Mouse (Mus musculus) embryonic facial prominence, embryonic 14.5 days (tissue): ENCODE measurements around the gene Eaf1. TPM values are rescaled to one million over a fixed set of nuclear protein-coding genes. Genes with fewer than 3 reads are reported as not detected.
A peak's percentile ranks its signal among the peaks of the same experiment; 100 is the strongest.

Experiments used
- ATAC-seq: fragments of 200-750 bp; cut with Nextera tagmentation; 2 replicates; pipeline ENCODE4 v1.8.0; 2017; ENCODE audit warnings: low read depth, moderate number of reproducible peaks, moderate TSS enrichment
- DNase-seq: peaks from one replicate; pipeline ENCODE4 v3.0.0-alpha.2; 2015; ENCODE audit warnings: low spot score
- H3K27ac ChIP-seq: fragments of 300-500 bp; sonication (generic); replicated peaks from 2 replicates; pipeline ENCODE4 v1.5.1; 2014; ENCODE audit warnings: low read depth, mild to moderate bottlenecking, low read length, moderate library complexity
- H3K27me3 ChIP-seq: fragments of 300-500 bp; sonication (generic); replicated peaks from 2 replicates; pipeline ENCODE4 v1.6.1; 2014; ENCODE audit warnings: low read length; ENCODE audit not compliant: control insufficient read depth, insufficient read depth
- H3K36me3 ChIP-seq: fragments of 300-500 bp; sonication (generic); 2 replicates; pipeline ENCODE4 v1.6.1; 2014; ENCODE audit warnings: low read length, mixed read lengths; ENCODE audit not compliant: control insufficient read depth, insufficient read depth
- H3K4me1 ChIP-seq: fragments of 300-500 bp; sonication (generic); 2 replicates; pipeline ENCODE4 v1.6.1; 2014; ENCODE audit warnings: antibody characterized with exemption, low read length; ENCODE audit not compliant: control insufficient read depth, insufficient read depth
- H3K4me2 ChIP-seq: fragments of 300-500 bp; sonication (generic); 2 replicates; pipeline ENCODE4 v1.6.1; 2014; ENCODE audit warnings: low read depth, mild to moderate bottlenecking, low read length, moderate library complexity, mixed read lengths
- H3K4me3 ChIP-seq: fragments of 300-500 bp; sonication (generic); 2 replicates; pipeline ENCODE4 v1.5.1; 2014; ENCODE audit warnings: low read depth, mild to moderate bottlenecking, low read length
- H3K9ac ChIP-seq: fragments of 300-500 bp; sonication (generic); 2 replicates; pipeline ENCODE4 v1.6.1; 2014; ENCODE audit warnings: low read depth, mild to moderate bottlenecking, low read length, moderate library complexity, mixed read lengths
- H3K9me3 ChIP-seq: fragments of 300-500 bp; sonication (generic); 2 replicates; pipeline ENCODE4 v1.6.1; 2016; ENCODE audit warnings: low read length; ENCODE audit not compliant: control insufficient read depth
- WGBS: fragments of 180-500 bp; shearing (Covaris S2); extraction: QIAGEN DNeasy Blood & Tissue Kit; methylation state at CpG from one replicate; pipeline ENCODE4 v1.1.7; 2014; 5-methylcytosine and 5-hydroxymethylcytosine counted together
- polyA plus RNA-seq: library from polyadenylated mRNA; unstranded; fragments of >200 nt; fragmentation: Nextera tagmentation; extraction: Ambion mirVana; gene quantifications from 2 replicates; pipeline ENCODE4 v1.2.1, GENCODE M21; 2014

The Eaf1 gene
- polyA plus RNA-seq, 1 experiment from 2014 or later, result 22.6 TPM

DNA sequence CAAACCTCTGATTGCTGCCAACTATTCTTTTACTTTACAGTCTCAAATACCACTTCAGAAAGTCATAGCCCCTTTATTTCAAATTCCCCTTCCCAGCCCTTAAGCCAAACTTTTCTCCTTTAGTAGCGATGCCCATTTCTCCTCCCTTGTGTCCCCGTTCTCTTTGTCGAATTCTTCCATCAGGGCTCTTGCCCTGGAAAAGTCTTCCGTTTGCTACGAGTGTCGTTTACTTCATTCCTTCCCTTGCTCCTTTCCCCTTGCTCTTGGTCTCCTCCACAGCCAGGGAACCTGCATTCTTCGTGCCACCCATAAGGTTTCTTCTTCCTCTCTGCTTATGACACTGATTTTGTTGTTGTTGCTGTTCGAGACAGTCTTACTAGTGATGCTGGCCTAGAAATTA is 1.3 kb downstream of the Eaf1 start:
- peak overlapping the region; percentile 88 for H3K27ac ChIP-seq
- H3K4me3 ChIP-seq, result peak overlapping the region; percentile 91
- ATAC-seq (no peak), DNase-seq (no peak)
- peaks cover 22% of the 10 kb centered on the region for H3K4me1 ChIP-seq
- no peaks in the 10 kb centered on the region for H3K27me3 ChIP-seq
- no peaks in the 10 kb centered on the region for H3K9me3 ChIP-seq
- WGBS, result 2% methylated on average over 8 of the region's 8 CpGs
- H3K9ac ChIP-seq, result peak overlapping the region; percentile 94
- peak overlapping the region; percentile 95 for H3K4me2 ChIP-seq
- H3K36me3 ChIP-seq, result peaks cover 38% of the 10 kb centered on the region

DNA sequence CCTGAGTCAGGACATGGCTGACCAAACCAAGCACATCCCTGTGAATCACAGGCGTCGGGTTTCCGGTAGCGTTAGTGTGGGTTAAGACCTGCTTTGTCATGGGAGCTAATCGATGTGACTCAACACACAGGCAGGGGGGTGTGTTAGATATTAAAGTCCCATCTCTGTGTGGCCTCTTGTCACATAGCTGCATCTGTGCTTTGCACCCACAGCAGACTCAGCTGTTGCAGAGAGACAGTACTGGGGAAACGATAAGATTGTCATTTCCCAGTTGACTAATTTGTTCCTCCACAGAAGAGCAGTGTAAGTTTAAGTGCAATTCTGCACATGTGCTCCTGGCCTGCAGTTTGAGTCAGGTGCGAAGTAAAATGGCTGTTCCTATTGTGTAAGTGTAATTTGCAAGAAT is 2.0 kb downstream of the Eaf1 start:
- Histone ChIP-seq H3K4me3 (peak overlapping the region; percentile 91), H3K4me2 (peak overlapping the region; percentile 95), H3K4me1 (peaks cover 22% of the 10 kb centered on the region), H3K27me3 (no peaks in the 10 kb centered on the region), H3K36me3 (peaks cover 44% of the 10 kb centered on the region), H3K27ac (peak overlapping the region; percentile 88; the same call in 1 of the 2 replicates), H3K9me3 (no peaks in the 10 kb centered on the region), H3K9ac (peak overlapping the region; percentile 94)
- ATAC-seq, result no peak
- WGBS, result 29% methylated on average over 7 of the region's 7 CpGs
- no peak for DNase-seq

DNA sequence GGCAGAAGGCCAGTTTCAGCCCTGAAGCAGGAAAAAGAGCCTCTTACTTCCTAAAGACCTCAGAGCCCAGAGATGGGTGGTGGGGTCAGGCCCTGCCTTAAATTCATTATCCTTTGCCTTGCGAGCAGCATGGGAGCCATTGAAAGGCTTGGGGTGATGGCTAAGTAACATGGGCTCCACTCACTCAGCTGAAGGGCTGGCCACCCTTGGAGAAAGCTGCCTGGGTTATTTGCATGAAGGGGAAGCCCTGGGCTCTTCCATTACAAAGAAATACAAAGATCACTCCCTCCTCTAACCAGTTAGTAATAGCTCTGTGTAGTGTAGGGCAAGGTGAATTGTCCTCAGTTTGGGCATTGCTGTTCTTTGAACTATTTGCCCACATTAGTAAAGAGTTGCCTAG is 5.3 kb downstream of the Eaf1 start:
- no peak for ATAC-seq
- 80% methylated on average over 1 of the region's 1 CpGs for WGBS

DNA sequence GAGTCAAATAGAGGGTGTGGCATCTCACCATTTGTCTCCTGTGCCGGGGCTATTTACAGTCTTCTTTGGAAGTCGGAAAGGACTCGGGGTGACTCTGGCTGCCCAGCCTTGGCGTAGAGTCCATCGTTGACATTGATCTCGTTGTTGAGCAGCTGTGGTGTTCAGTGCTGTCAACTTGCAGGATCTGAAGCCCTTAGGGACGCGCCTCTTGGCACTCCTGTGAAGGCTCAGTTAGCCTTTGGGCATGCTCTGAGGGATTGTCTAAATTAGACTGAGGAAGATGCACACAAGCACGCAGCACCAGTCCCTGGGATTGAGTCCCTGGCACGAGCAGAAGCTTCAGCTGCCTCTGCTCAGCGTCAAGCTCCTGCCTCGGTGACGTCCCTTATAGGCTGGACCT is 9.2 kb downstream of the Eaf1 start:
- 92% methylated on average over 13 of the region's 13 CpGs for WGBS
- H3K4me3 ChIP-seq, result no peak overlapping the region
- H3K4me2 ChIP-seq, result no peak overlapping the region
- H3K36me3 ChIP-seq, result peaks cover 95% of the 10 kb centered on the region
- no peaks in the 10 kb centered on the region for H3K4me1 ChIP-seq
- H3K27ac ChIP-seq, result no peak overlapping the region
- no peak for ATAC-seq
- no peak for DNase-seq
- H3K9ac ChIP-seq, result no peak overlapping the region
- no peaks in the 10 kb centered on the region for H3K9me3 ChIP-seq
- no peaks in the 10 kb centered on the region for H3K27me3 ChIP-seq

More for the DNA sequence above, 5.3 kb downstream of the Eaf1 start:
- DNase-seq, result no peak
- Histone ChIP-seq H3K27me3 (no peaks in the 10 kb centered on the region), H3K4me3 (no peak overlapping the region), H3K4me2 (no peak overlapping the region), H3K9me3 (no peaks in the 10 kb centered on the region), H3K36me3 (peaks cover 58% of the 10 kb centered on the region), H3K27ac (no peak overlapping the region), H3K4me1 (peaks cover 10% of the 10 kb centered on the region), H3K9ac (no peak overlapping the region)

DNA sequence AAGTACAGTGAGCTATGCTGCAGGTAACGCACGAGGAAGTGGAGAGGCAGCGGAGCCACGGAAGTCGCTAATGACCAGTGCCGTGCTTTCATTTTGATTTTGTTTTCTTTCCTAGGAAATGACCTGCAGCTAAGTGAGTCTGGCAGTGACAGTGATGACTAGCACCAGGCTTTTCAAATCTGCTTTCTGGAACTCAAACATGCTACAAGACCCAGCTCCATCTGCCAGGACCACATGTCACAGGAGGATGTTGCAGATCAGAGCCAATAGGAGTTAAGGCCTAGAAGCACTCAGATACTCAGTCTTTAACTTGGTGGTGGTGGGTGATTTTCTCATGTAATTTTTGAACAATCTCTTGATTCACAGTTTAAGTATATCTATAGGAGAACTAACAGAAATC is 12.3 kb downstream of the Eaf1 start:
- ATAC-seq (no peak), DNase-seq (no peak)
- Histone ChIP-seq H3K27me3 (no peaks in the 10 kb centered on the region), H3K4me3 (no peak overlapping the region), H3K4me1 (no peaks in the 10 kb centered on the region), H3K9me3 (no peaks in the 10 kb centered on the region), H3K36me3 (peaks cover 89% of the 10 kb centered on the region), H3K4me2 (no peak overlapping the region), H3K9ac (no peak overlapping the region), H3K27ac (no peak overlapping the region)
- 95% methylated on average over 6 of the region's 6 CpGs for WGBS

DNA sequence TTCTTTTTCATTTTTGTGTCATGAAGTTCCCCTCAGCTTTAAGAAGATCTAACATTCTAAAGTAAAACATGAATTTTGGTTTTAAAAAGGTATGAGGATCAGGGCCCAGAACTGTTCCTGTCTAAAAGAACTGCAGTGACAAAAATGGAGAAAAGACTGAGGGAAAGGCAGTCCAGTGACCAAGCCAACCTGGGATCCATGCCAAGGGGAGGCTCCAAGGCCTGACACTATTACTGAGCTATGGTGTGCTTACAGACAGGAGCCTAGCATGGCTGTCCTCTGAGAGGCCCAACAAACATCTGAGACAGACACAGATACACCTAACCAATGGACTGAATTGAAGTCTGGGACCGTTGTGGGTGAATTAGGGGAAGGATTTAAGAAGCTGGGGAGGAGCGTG is 15.7 kb downstream of the Eaf1 start:
- no peaks in the 10 kb centered on the region for H3K27me3 ChIP-seq
- H3K4me1 ChIP-seq, result no peaks in the 10 kb centered on the region
- ATAC-seq (no peak), DNase-seq (no peak)
- H3K9ac ChIP-seq, result no peak overlapping the region
- peaks cover 54% of the 10 kb centered on the region for H3K36me3 ChIP-seq
- no peak overlapping the region for H3K27ac ChIP-seq
- H3K4me3 ChIP-seq, result no peak overlapping the region
- no peak overlapping the region for H3K4me2 ChIP-seq
- 0 out of 2 replicates have a peak, but pooled peaks cover 8% of the 10 kb centered on the region for H3K9me3 ChIP-seq
- WGBS, result 92% methylated on average over 2 of the region's 2 CpGs

DNA sequence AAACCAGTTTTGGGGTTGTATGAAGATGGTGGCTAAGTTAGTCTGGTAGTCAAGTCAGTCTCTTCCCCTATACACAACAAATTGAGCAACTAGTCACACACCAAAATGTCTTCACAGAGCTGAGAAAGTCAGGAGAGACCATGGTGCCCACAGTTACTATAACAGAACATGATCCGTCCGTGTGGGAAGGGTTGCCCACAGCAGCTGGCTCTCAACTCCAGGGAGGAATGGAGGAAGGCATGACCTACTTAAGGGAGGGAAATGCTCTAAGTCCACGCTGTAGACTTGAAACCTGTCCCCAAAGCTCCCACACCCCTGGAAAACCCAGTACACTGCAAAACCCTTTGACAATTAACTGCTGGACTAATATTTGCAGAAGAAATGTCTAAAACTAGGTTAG is 16.1 kb downstream of the Eaf1 start:
- Histone ChIP-seq H3K9me3 (0 out of 2 replicates have a peak, but pooled peaks cover 8% of the 10 kb centered on the region), H3K9ac (no peak overlapping the region), H3K4me2 (no peak overlapping the region), H3K27me3 (no peaks in the 10 kb centered on the region), H3K27ac (no peak overlapping the region), H3K4me3 (no peak overlapping the region), H3K4me1 (no peaks in the 10 kb centered on the region), H3K36me3 (peaks cover 50% of the 10 kb centered on the region)
- DNase-seq (no peak), ATAC-seq (no peak)
- 87% methylated on average over 3 of the region's 3 CpGs for WGBS

DNA sequence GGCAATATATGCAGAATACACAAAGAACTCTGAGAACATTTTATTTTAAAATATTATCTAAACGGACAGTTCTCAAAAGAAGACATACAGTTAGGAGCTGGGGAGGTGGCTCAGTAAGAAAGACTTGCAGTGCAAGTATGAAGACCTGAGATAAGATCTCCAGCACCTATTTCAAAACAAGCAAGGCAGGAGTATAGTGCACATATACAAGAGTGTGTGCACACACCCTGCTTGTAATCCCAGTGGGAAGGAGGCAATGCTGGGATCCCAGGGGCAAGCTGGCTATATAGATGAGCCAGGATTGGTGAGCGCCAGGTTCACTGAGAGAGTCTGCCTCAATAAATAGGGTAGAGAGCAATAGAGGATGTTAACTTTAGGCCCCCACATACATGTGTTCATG is 21.7 kb downstream of the Eaf1 start:
- ATAC-seq, result no peak
- WGBS, result 92% methylated on average over 2 of the region's 2 CpGs

DNA sequence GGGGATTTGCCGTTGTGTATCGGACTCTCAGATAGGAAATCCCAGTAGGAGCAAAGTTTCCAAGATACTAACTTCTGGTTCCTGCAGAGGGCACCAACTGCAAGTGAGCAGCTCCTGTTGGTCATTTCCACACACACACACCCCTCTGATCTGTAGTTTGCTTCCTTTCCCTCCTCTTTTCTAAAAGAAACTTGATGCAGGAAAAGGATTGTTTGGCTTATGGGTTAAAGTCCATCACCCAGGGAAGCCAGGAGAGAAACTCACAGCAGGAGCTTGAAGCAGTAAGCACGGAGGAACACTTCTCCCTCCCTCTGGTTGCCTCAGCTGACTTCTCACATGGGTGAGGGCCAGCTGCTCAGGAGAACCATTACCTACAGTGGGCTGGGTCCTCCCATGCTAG is 25.0 kb downstream of the Eaf1 start:
- Histone ChIP-seq H3K4me2 (no peak overlapping the region), H3K4me3 (no peak overlapping the region), H3K9ac (no peak overlapping the region), H3K4me1 (no peaks in the 10 kb centered on the region; the same call in 1 of the 2 replicates), H3K27ac (no peak overlapping the region), H3K36me3 (no peaks in the 10 kb centered on the region), H3K9me3 (0 out of 2 replicates have a peak, but pooled peaks cover 8% of the 10 kb centered on the region), H3K27me3 (no peaks in the 10 kb centered on the region)
- ATAC-seq (no peak), DNase-seq (peak; percentile 55)
- 34% methylated on average over 3 of the region's 3 CpGs for WGBS

More for the DNA sequence above, 21.7 kb downstream of the Eaf1 start:
- Histone ChIP-seq H3K27me3 (no peaks in the 10 kb centered on the region), H3K9ac (no peak overlapping the region), H3K36me3 (no peaks in the 10 kb centered on the region), H3K27ac (no peak overlapping the region), H3K4me2 (no peak overlapping the region), H3K4me1 (no peaks in the 10 kb centered on the region; the same call in 1 of the 2 replicates), H3K4me3 (no peak overlapping the region), H3K9me3 (0 out of 2 replicates have a peak, but pooled peaks cover 8% of the 10 kb centered on the region)
- no peak for DNase-seq
